Mouse (Mus musculus) liver, embryonic 11.5 days (tissue): Measurements from ENCODE around the gene Gm49387. TPM values are rescaled to one million over a fixed set of nuclear protein-coding genes. Genes with fewer than 3 reads are reported as not detected.

Experiments
- ATAC-seq: fragments of 200-750 bp; cut with Nextera tagmentation; replicated peaks from 2 replicates; pipeline ENCODE4 v1.8.0; 2017; ENCODE audit warnings: moderate number of reproducible peaks, mild to moderate bottlenecking, moderate TSS enrichment, moderate library complexity; ENCODE audit not compliant: low FRiP score
- DNase-seq: peaks from one replicate; pipeline ENCODE4 v3.0.0-alpha.2; 2017; ENCODE audit warnings: low spot score
- H3K27ac ChIP-seq: fragments of 300-500 bp; sonication (generic); 2 replicates; pipeline ENCODE4 v1.5.1; 2014; ENCODE audit warnings: mild to moderate bottlenecking, low read depth, low read length, control low read depth
- H3K27me3 ChIP-seq: fragments of 300-500 bp; sonication (generic); replicated peaks from 2 replicates; pipeline ENCODE4 v1.6.1; 2014; ENCODE audit warnings: low read length, mixed read lengths; ENCODE audit not compliant: control insufficient read depth, insufficient read depth
- H3K36me3 ChIP-seq: fragments of 300-500 bp; sonication (generic); 2 replicates; pipeline ENCODE4 v1.6.1; 2014; ENCODE audit warnings: mild to moderate bottlenecking, low read length, moderate library complexity, mixed read lengths; ENCODE audit not compliant: control insufficient read depth, insufficient read depth
- H3K4me1 ChIP-seq: fragments of 300-500 bp; sonication (generic); replicated peaks from 2 replicates; pipeline ENCODE4 v1.6.1; 2014; ENCODE audit warnings: low read length, mixed read lengths; ENCODE audit not compliant: control insufficient read depth, insufficient read depth
- H3K4me2 ChIP-seq: fragments of 300-500 bp; sonication (generic); 2 replicates; pipeline ENCODE4 v1.6.1; 2014; ENCODE audit warnings: mild to moderate bottlenecking, control low read depth, moderate library complexity
- H3K4me3 ChIP-seq: fragments of 300-500 bp; sonication (generic); 2 replicates; pipeline ENCODE4 v1.5.1; 2014; ENCODE audit warnings: low read depth, low read length, control low read depth
- H3K9ac ChIP-seq: fragments of 300-500 bp; sonication (generic); 2 replicates; pipeline ENCODE4 v1.6.1; 2014; ENCODE audit warnings: low read depth, low read length, control low read depth
- H3K9me3 ChIP-seq: fragments of 300-500 bp; sonication (generic); 2 replicates; pipeline ENCODE4 v1.6.1; 2016; ENCODE audit warnings: low read length, inconsistent platforms, mixed read lengths; ENCODE audit not compliant: control insufficient read depth
- WGBS: fragments of 180-500 bp; shearing (Covaris S2); extraction: QIAGEN DNeasy Blood & Tissue Kit; methylation state at CpG from one replicate; pipeline ENCODE4 v1.1.7; 2014; 5-methylcytosine and 5-hydroxymethylcytosine counted together
- polyA plus RNA-seq: library from polyadenylated mRNA; unstranded; fragments of >200 nt; fragmentation: Nextera tagmentation; extraction: Ambion mirVana; gene quantifications from 2 replicates; pipeline ENCODE4 v1.2.1, GENCODE M21; 2014

The Gm49387 gene
- polyA plus RNA-seq, 1 experiment from 2014 or later: 0.19 TPM

- no peak for ATAC-seq
- Histone ChIP-seq H3K27me3 (no peaks in the 10 kb centered on the region), H3K36me3 (peaks cover 4% of the 10 kb centered on the region; the same call in 1 of the 2 replicates), H3K4me3 (no peak overlapping the region), H3K4me1 (no peaks in the 10 kb centered on the region; the same call in 1 of the 2 replicates), H3K9ac (no peak overlapping the region), H3K27ac (no peak overlapping the region), H3K4me2 (no peak overlapping the region), H3K9me3 (no peaks in the 10 kb centered on the region)
- DNase-seq: peak; percentile 21
- 71% methylated on average over 10 of the region's 10 CpGs for WGBS
These were observed 31.1 kb upstream of the Gm49387 start for GRCm38 (mm10) chr14:31671635-31672320.

GRCm38 (mm10) chr14:31669642-31670490, 29.2 kb upstream of the Gm49387 start:
- Histone ChIP-seq H3K4me3 (no peak overlapping the region), H3K36me3 (peaks cover 4% of the 10 kb centered on the region; the same call in 1 of the 2 replicates), H3K9me3 (no peaks in the 10 kb centered on the region), H3K27me3 (no peaks in the 10 kb centered on the region), H3K27ac (peak overlapping the region; percentile 53), H3K9ac (no peak overlapping the region), H3K4me2 (peak overlapping the region; percentile 33), H3K4me1 (peaks cover 2% of the 10 kb centered on the region)
- ATAC-seq (0 out of 2 replicates have a peak, but pooled peaks have one; percentile 43), DNase-seq (peak; percentile 31)
- WGBS: 60% methylated on average over 15 of the region's 15 CpGs

GRCm38 (mm10) chr14:31669161-31669611, 28.5 kb upstream of the Gm49387 start:
- ATAC-seq (no peak), DNase-seq (peak; percentile 34)
- Histone ChIP-seq H3K27ac (peak overlapping the region; percentile 53), H3K36me3 (peaks cover 4% of the 10 kb centered on the region; the same call in 1 of the 2 replicates), H3K4me1 (peaks cover 9% of the 10 kb centered on the region), H3K4me3 (no peak overlapping the region), H3K4me2 (peak overlapping the region; percentile 2; the same call in 1 of the 2 replicates), H3K9ac (no peak overlapping the region), H3K27me3 (no peaks in the 10 kb centered on the region), H3K9me3 (no peaks in the 10 kb centered on the region)
- 49% methylated on average over 13 of the region's 13 CpGs for WGBS

GRCm38 (mm10) chr14:31668326-31668725, 27.6 kb upstream of the Gm49387 start:
- H3K4me2 ChIP-seq: no peak overlapping the region
- peaks cover 4% of the 10 kb centered on the region; the same call in 1 of the 2 replicates for H3K36me3 ChIP-seq
- H3K9me3 ChIP-seq: no peaks in the 10 kb centered on the region
- H3K9ac ChIP-seq: no peak overlapping the region
- 79% methylated on average over 13 of the region's 13 CpGs for WGBS
- no peak overlapping the region for H3K4me3 ChIP-seq
- peaks cover 13% of the 10 kb centered on the region for H3K4me1 ChIP-seq
- no peaks in the 10 kb centered on the region for H3K27me3 ChIP-seq
- no peak overlapping the region for H3K27ac ChIP-seq
- DNase-seq (peak; percentile 29), ATAC-seq (no peak)

- H3K4me1 ChIP-seq: peaks cover 16% of the 10 kb centered on the region
- no peaks in the 10 kb centered on the region for H3K9me3 ChIP-seq
- H3K27me3 ChIP-seq: no peaks in the 10 kb centered on the region
- peaks cover 4% of the 10 kb centered on the region; the same call in 1 of the 2 replicates for H3K36me3 ChIP-seq
- WGBS: 69% methylated on average over 6 of the region's 6 CpGs
- H3K27ac ChIP-seq: no peak overlapping the region
- ATAC-seq (no peak), DNase-seq (peak; percentile 20)
- H3K9ac ChIP-seq: no peak overlapping the region
- no peak overlapping the region for H3K4me3 ChIP-seq
- H3K4me2 ChIP-seq: no peak overlapping the region
These were observed 27.1 kb upstream of the Gm49387 start for GRCm38 (mm10) chr14:31667741-31668140.

GRCm38 (mm10) chr14:31666931-31667705, 26.4 kb upstream of the Gm49387 start:
- Histone ChIP-seq H3K36me3 (peaks cover 4% of the 10 kb centered on the region; the same call in 1 of the 2 replicates), H3K4me3 (no peak overlapping the region), H3K9ac (no peak overlapping the region), H3K27ac (no peak overlapping the region), H3K27me3 (no peaks in the 10 kb centered on the region), H3K4me2 (no peak overlapping the region), H3K4me1 (peaks cover 23% of the 10 kb centered on the region), H3K9me3 (no peaks in the 10 kb centered on the region)
- ATAC-seq (no peak), DNase-seq (peak; percentile 24)
- WGBS: 95% methylated on average over 28 of the region's 28 CpGs

- H3K4me3 ChIP-seq: no peak overlapping the region
- H3K27ac ChIP-seq: no peak overlapping the region
- 83% methylated on average over 4 of the region's 4 CpGs for WGBS
- no peak overlapping the region for H3K4me2 ChIP-seq
- H3K4me1 ChIP-seq: peaks cover 27% of the 10 kb centered on the region
- DNase-seq: peak; percentile 23
- H3K9me3 ChIP-seq: no peaks in the 10 kb centered on the region
- no peak for ATAC-seq
- H3K9ac ChIP-seq: no peak overlapping the region
- H3K36me3 ChIP-seq: peaks cover 4% of the 10 kb centered on the region; the same call in 1 of the 2 replicates
- H3K27me3 ChIP-seq: no peaks in the 10 kb centered on the region
These were observed 24.9 kb upstream of the Gm49387 start for GRCm38 (mm10) chr14:31665566-31665940.

GRCm38 (mm10) chr14:31664903-31665565, 24.4 kb upstream of the Gm49387 start:
- 59% methylated on average over 12 of the region's 12 CpGs for WGBS
- Histone ChIP-seq H3K36me3 (peaks cover 4% of the 10 kb centered on the region; the same call in 1 of the 2 replicates), H3K27me3 (no peaks in the 10 kb centered on the region), H3K9me3 (no peaks in the 10 kb centered on the region), H3K9ac (no peak overlapping the region), H3K4me3 (no peak overlapping the region), H3K27ac (no peak overlapping the region), H3K4me2 (no peak overlapping the region), H3K4me1 (peaks cover 27% of the 10 kb centered on the region)
- ATAC-seq (no peak), DNase-seq (peak; percentile 34)
